Mouse (Mus musculus): ENCODE data around the gene Erich2.

DNA sequence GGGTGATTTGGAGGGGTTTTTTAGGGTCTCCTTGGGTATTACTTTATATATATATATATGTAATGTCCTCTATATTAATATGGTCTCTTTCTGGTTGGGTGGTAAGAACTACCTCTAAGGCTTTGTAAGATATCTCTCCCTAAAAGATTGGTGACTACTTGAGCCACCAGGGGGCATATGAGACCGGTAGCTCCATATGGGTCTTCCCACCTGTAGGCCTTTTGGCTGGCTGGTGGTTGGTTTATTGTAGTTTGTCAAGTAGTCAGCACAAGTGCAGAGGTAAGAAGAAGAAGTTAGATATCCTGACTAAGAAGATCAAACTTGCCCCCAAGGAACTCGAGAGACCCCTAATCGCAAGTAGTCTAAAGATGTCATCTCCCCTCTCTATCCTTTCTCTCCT is 45.2 kb downstream of the Erich2 start:
- no peak for TF ChIP-seq GATA2 (IDR thresholded peaks at IDR 0.05; ENCODE audit: borderline replicate concordance, low read depth, low read length)
- no peak for TF ChIP-seq CTCF (IDR thresholded peaks at IDR 0.05; ENCODE audit: low read depth, low read length)
